Mouse (Mus musculus) cerebellum, adult 11-12 months (tissue): ENCODE results near the gene Ube2q2.
"Not testable (repeated sequence)": the region's sequence is repeated elsewhere in the genome, so short reads cannot be mapped to it uniquely, and the experiment has no call there.

Experiments
- DNase-seq: peaks from one replicate; pipeline ENCODE4 v3.0.0; 2022

The Ube2q2 gene

GRCm38 (mm10) chr9:55148854-55149498 lies at the start of gene Ube2q2:
Gene Ube2q2 (plus strand): TSS chr9:55148854.
- DNase-seq: peak; percentile 76

DNA sequence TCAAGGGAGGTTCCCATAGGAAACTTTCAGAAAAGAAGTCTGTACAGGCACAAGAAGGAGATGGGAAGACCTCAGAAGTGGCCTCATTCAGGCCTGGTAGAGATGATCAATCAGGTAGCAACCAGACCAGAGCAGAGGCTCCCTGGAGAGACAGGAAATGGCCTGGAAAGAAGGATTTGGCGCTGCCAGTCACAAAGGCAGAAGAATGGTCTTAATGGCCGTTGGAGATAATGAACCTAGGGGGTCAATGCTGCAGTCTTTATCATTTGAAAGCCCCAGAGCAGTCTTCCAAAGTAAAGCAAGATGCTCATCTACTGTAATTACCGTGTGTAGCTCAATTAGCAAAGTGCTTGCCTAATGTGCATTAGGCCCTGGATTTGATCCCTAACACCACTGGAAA lies 47.5 kb upstream of the Ube2q2 start:
- DNase-seq: no peak

DNA sequence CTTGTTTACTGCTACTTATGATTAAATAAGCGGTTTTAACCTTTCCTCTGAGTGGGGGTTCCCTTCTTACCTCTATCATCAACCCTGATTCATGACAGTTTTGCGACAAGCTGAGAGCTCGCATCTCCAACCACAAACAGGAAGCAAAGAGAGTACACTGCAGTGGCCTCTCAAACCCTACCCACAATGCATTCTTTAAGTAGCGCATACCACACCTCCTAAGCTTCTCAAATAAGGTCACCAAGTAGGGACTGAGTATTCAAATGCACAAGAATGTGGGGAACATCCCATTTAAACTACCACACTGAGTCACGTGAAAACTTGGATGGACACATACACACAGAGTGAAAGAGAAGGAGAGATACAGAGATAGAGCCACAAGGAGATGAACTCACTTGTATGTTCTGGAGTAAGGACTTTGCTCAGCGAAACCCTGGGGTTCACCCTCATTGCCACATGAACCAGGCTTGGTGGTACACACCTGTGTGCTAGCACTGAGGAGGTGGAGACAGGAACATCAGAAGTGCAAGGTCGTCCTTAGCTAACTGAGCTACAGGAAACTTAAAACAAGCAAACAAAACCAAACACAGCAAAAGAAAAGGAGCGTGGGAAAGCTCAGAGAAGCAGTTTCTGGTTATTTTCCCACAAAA lies 46.3 kb upstream of the Ube2q2 start:
- DNase-seq: no peak

DNA sequence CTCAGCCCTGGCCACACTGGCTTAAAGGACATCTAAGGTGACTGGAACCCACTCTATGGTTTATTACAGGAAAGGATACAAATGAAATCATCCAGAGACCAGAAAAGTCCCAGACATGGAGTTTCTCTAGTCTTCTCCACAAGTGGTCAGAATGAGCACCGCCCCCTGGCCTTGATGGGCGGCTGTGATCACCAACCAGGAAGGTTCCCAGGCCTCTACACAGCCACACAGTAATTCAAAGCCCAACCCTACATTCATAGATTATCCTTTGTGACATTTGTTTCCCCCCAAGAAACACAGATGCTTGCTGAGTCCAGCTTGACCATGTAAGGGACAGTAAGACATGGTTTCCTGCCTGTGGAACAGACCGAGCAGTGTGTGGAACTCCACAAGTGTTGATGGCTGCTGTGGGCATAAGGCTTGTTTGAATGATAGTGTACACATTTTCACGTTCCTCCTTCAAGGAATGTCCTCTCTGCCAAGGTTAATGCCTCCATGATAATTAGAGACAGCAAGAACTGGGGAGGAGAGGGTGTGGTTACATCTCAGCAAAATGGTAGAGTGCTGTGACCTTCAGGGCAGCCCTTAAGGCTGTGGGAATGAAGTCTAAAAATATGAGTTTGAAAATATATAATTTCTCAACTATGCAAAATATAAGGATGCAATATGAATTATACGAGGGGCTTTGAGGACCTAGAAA lies 45.6 kb upstream of the Ube2q2 start:
- DNase-seq: no peak

- peak; percentile 88 for DNase-seq
Measured at GRCm38 (mm10) chr9:55110059-55110834, 38.4 kb upstream of the Ube2q2 start.

DNA sequence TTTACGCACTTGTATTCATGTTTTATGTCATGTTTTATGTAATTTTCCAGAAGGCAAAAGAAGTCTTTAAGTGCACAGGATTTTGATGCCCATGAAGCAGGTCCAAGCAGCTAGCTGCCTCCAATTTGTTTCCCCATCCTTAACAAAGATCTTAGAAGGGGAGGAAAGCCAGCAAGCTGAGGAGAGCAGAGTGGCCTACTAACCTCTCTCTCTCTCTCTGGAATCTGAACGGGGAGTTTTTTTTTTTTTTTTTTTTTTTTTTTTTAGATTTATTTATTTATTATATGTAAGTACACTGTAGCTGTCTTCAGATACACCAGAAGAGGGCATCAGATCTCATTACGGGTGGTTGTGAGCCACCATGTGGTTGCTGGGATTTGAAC lies 37.8 kb upstream of the Ube2q2 start:
- DNase-seq: not testable (repeated sequence)

- DNase-seq: no peak
Measured at GRCm38 (mm10) chr9:55114752-55115151, 33.9 kb upstream of the Ube2q2 start.

DNA sequence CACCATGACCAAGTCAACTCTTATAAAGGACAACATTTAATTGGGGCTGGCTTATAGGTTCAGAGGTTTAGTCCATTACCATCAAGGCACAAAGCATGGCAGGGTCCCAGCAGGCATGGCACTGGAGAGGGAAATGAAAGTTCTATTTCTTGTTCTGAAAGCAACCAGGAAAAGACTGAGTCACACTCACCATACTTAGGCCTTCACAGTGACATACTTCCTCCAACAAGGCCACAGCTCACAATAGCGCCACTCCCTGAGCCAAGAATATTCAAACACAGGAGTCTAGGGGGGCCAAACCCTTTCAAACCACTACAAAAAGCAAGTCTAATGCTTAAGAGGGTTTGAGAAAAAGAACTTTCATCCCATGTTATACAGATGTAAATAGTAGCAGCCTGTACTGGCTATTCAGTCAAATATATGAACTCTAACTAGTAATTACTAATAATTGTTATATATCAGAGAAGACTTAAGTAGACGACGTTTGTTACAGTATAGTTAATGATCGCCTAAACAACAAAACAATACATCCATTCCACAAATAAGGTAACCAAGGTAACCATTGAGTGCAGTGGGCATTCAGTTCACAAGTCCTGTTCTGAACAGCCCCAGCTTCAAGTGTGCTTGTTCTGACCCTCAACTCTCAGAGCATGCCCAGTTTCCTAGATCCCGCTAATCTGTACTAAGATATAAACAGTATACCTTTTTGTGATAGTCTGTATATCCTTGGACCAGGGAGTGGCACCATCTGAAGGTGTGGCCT lies 31.2 kb upstream of the Ube2q2 start:
- no peak for DNase-seq

GRCm38 (mm10) chr9:55122586-55122985 lies 26.1 kb upstream of the Ube2q2 start:
- DNase-seq: no peak

- DNase-seq: no peak
Measured at GRCm38 (mm10) chr9:55125735-55126134, 22.9 kb upstream of the Ube2q2 start.

DNA sequence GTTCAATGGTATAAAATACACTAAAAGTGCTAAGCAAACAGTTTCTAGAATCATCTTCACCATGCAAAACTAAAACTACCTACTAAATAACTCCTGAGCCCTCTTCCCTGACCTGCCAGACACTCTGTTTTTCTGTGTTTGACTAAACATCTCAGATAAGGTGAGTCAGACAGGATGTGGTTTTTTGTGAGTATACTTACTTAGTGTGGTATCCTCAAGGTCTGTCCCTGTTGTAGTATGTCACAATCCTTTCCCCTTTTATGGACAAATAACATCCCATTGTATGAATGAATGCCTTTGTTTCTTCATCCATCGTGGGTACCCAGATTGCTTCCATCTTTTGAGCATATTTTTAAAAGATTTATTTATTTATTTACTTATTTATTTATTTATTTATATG lies 22.4 kb upstream of the Ube2q2 start:
- no peak for DNase-seq

DNA sequence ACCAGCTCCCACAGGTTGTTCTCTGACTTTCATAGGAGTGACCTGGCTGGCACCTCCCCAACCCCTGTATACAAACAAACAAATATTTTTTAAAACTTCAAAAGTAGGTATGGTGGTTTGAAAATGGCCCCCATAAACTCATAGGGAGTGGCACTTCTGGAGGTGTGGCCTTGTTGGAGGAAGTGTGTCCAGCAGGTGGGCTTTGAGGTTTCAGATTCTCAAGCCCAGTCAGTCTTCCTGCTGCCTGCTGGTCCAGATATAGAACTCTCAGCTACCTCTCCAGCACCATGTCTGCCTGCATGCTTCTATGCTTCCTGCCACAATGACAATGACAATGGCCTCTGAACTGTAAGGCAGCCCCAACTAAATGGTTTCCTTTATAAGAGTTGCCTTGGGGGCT lies 16.8 kb upstream of the Ube2q2 start:
- DNase-seq: no peak

GRCm38 (mm10) chr9:55136576-55136975 lies 12.1 kb upstream of the Ube2q2 start:
- no peak for DNase-seq

DNA sequence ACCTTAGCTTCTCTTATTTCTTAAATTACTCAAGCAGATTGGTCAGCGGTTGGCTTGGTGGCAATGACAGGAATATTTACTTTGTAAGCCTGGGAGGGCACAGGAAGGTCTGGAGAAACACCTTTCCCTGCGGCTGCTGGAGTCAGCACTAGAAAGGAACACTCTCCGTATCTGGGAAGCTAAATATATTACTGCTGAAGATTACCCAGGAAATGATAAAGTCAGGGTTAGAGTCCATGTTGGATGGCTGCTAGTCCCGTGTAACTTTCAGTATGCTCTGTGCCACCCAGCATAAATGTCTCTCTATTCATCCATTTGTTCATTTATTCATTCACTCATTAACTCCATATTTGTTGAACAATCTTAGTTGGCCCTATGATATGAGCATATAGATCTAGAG lies 11.5 kb upstream of the Ube2q2 start:
- no peak for DNase-seq

DNA sequence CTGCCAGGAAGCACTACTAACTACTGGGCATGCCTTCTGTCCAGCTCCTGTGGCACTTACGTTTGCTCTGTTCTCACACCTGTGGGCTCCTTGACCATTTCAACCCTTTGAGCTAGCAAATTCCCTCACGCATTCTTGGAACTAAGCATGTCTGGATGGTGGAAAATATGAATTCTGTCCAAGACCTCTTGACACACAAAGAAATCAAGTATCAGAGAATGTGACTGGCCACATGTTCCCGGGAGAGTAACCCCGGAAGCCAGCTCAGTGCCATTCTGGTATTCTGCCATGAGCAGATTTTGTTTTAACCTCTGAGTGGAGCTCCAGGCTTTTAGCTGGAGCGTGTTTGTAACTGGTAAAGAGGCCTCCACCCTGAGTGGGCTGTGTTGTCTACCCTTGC lies 8.7 kb upstream of the Ube2q2 start:
- DNase-seq: no peak

- peak; percentile 69 for DNase-seq
Measured at GRCm38 (mm10) chr9:55149499-55150278, 1.0 kb downstream of the Ube2q2 start.

GRCm38 (mm10) chr9:55150279-55150726 lies 1.6 kb downstream of the Ube2q2 start:
- DNase-seq: peak; percentile 69

DNA sequence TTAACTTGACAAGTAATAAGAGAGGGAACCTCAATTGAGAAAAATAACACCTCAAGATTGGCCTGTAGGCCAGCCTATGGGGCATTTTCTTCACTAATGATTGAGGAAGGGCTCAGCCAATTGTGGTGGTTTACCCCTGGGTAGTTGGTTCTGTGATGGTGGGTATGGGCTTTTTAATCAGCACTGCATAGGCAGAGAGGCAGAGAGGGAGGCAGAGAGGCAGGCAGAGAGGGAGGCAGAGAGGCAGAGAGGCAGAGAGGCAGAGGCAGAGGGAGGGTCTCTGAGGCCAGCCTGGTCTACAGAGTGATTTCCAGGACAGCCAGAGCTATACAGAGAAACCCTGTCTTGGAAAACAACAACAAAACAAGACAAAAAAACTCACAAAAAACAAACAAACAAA lies 2.4 kb downstream of the Ube2q2 start:
- DNase-seq: no peak

- no peak for DNase-seq
Measured at GRCm38 (mm10) chr9:55152935-55153334, 4.3 kb downstream of the Ube2q2 start.

- DNase-seq: no peak
Measured at GRCm38 (mm10) chr9:55170655-55171412, 22.2 kb downstream of the Ube2q2 start.

- DNase-seq: no peak
Measured at GRCm38 (mm10) chr9:55172195-55172685, 23.6 kb downstream of the Ube2q2 start.
